Mouse (Mus musculus): ENCODE measurements around the gene Sgpp2.

Gene Sgpp2

DNA sequence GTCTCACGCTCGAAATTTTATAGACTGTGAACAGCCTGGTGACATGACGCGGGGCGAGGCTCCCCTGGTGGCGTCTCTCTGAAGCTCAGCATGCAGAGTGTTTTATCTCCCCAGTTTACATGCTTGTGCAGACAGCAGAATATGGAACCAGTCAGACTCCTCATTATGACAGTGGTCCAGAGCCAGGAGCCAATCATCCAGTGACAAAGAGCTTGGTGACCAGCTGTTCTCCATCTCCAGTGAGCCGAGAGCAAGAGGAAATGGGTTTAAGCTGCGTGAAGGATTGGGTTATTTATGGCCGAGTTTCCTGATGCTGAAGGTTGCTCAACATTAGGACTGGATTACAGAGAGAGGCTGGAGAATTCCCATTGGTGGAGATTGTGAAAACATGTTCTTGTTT is 28.1 kb downstream of the Sgpp2 start:
- DNase-seq (ENCODE audit: low spot score in 2 of 2), result peak; percentile 8 to 24

DNA sequence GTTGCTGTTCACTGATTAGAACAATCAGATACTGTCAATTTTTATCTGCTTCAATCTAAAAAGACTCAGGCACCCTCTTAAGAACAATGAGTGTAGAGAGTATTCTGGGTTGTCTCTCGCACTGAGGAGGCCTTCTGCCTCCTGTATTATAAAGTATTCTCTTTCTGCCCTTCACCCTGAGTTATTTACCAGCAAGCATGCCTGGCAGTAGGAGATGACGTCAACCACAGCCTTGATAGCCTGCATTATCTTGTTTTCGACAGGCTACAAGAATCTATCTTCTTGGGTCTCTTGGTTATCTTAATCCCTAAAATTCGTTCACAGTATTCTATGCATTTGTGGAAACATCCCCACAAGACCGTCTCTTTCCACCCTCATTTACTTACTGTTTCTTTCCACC is 29.8 kb downstream of the Sgpp2 start:
- DNase-seq (ENCODE audit: low spot score in 2 of 2), result no peak

DNA sequence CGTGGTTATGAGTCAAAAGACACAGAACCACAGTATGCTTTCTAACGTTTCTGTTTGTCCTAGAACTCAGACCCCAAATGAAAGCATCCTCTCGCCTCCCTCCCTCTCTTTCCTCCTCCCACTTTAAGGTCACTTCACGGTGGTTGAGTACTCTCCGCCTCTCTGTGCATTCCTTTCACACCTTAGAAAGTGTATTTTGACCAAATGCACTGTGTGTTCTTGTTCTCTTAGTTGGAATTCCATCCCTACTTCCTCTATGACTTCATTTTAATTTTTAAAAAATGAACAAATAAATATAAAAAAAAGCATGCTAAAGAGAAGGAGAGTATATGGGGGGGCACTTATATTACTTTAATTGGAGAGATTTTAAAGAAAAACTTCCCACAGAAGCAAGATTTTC is 30.4 kb downstream of the Sgpp2 start:
- no peak for DNase-seq (ENCODE audit: low spot score in 2 of 2)

DNA sequence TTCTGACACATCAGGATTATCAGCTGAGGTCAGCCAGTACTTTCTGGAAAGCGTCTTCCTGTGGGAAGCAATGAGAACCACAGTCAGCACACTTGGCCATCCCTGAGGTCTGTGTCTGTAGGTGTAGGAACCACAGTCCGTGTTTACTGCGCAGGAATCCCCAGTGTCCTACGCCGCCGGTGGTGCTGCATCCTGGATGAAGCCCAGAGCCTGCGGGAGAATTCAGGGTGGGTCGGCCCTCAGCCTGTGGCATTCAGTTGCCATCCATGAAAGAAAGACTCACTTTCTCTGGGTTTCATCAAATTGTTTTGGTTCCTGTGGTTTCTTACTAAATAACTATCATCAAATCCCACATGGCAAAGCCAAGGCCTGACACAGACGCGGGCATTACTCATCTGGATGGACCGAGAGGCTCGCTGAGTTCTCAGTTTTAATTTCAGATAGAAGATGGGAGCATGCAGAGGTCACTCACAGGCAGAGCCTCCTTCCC is 37.2 kb downstream of the Sgpp2 start:
- no peak for DNase-seq (ENCODE audit: low spot score in 2 of 2)

DNA sequence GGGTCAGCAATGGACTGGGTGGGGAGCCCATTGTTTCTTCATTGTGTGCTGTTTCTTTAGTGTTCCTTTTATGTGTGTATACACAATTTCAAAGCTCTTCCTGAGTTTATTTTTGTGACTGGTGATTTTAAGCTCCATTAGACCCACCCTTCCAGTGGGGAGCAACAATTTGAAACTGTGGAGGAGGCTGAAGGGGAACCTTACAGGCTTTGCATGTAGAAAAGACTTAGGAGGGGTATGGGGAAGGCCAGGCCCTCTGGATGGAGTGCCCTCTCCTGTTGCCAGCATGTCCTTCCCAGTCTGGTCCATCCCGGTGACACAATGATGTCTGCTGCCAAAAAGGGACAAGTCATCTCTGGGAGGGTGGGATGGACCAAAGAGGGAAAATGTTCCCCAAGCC is 39.1 kb downstream of the Sgpp2 start:
- no peak for DNase-seq (ENCODE audit: low spot score in 2 of 2)

DNA sequence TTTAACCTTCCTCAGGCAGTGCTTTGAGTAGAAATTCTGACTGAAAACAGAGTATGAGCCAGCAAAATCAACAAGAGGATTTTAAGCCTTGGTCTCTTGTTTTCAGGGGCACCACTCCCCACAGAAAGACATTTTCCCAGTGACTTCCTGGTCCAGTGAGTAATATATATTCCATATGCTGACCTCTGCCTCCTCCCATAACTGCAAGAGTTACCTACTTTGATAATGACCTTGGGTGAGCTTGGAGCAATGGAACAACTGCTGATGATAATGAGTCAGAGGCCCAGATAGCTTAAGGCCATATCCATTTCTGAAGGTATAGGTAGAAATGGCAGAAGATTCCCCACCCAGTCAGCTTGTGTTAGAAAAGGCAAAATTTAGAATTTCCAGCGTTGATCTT is 43.1 kb downstream of the Sgpp2 start:
- DNase-seq (ENCODE audit: low spot score in 2 of 2), result no peak

DNA sequence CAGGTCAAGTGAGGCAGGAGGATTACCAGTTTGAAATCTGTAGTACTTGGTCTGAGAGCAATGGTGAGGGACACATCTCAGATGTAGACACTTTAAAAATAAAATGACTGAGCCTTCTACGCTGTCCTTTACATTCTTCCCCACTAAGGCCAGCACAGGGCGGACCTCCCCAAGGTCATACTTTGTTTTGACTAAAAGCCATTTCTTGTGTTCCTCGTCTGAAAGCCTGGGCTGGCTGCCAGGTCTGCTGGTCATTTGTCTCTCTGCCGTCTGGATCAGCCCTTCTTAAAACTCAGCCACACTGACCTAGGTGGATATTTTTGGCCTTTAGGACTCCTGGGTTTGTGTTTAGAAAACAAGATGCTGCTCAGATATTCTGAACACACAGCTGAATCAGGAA is 45.0 kb downstream of the Sgpp2 start:
- DNase-seq (ENCODE audit: low spot score in 2 of 2), result peak in 1 of 2 experiments; percentile 5

DNA sequence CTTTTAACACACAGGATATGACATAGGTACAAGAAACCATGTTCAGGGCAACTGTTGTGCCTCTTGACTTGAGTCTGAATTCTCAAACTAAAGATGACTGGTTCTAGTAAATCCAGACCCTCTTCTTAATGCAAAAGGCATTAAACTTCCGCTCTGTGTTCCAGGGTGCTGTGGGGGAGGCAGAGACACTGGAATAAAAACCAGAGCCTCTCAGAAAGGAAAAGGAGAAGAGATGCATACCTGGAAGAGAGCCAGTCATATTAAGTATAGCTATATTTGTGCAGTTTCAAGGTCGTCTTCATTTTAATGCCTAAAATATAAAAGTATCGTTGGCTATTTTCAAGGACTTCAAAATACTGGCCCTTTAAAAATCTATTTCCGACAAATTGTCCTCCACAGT is 47.3 kb downstream of the Sgpp2 start:
- no peak for DNase-seq (ENCODE audit: low spot score in 2 of 2)

DNA sequence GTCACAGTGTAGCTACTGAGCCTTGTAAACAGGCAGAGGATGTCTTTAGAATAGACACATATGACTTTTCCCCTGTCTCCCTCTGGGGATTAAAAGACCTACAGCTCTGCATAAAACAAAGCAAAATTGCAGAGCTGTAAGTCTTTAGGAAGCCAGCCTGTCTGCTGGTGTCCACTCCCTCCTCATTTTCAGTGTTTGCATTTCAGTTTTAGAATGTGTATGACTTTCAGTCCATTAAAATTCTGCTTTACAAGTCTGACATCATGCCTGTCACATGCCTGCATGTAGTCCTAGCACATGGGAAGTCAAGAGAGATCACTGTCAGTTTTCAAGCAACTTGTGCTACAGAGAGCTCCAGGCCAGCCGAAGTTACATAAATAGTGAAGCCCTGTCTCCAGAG is 47.7 kb downstream of the Sgpp2 start:
- DNase-seq (ENCODE audit: low spot score in 2 of 2), result no peak

DNA sequence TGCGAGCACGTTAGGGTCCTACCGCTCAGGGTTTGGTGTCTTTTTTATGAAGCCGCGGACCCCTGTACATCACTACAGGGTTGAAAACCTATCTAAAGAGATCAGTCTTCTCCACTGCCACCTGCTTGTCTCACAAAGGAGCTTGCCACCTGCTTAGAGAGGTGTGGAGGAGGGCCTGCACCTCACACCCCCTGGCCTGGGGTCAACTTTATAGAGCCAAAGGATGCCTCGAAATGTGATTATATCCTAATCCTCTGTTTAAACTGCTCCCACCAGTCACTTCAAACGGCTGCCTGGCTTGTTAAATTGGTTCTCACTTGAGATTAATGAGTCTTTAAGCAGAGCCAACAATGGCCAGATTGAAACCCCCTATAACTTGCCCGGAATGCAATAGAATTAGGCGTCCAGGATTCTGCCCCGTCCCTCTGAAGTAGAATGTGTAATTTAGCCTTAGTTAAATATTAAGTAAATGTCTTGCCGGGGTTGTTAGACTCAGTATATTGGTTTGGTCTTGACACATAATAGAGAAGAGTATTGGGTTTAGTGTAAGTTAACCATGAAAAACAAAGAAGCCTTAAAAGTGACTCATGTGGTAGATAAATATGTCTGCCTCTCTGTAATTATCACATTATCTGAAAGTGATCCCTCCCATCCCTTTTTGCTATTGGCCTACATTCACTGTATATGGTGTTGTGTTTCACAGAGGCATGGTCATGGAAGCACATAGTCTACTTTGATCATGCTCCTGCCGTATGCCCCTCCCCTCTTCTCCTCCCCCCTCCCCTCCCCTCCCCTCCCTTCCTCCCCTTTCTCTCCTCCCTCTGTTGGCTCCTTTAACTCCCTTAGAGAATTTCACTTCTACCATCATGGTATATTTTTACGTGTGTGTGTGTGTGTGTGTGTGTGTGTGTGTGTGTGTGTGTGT is 54.1 kb downstream of the Sgpp2 start:
- DNase-seq (ENCODE audit: low spot score in 2 of 2), result no peak

DNA sequence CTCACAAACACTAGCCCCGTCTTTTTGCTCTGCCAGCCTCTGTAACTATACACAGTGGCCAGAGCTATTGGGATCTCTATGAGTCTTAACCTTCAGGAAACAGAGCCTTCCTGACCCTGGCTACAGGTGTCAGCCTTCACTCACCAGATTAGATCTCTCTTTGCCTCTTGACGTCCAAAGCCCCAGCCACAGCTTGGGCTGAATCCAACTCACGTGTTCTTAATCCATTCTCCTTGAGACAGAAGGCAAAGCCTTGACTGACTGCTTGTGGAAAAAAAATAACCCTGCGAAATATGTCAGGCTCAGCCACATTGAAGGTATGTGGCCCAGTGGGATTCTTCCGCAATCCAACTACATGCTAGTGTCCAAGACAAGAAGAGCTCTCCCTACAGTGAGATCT is 57.7 kb downstream of the Sgpp2 start:
- DNase-seq (ENCODE audit: low spot score in 2 of 2), result no peak

DNA sequence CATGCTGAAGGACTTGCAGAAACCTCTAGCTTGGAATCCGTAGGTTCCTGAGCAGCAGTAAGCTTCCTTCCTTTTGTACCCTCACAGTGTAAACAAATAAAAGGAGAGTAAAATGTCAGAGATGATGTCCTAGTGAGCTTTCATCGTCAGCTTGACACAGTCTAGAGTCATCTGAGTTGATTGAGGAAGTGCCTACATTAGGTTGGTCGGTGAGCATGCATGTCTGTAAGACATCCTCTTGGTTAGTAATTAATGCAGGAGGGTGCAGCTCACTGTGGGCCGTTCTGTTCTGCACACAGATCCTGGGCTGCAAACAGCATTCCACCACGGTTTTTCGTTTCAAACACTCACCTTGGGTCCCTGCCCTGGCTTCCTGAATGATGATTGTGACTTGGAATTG is 60.0 kb downstream of the Sgpp2 start:
- no peak for DNase-seq (ENCODE audit: low spot score in 2 of 2)

DNA sequence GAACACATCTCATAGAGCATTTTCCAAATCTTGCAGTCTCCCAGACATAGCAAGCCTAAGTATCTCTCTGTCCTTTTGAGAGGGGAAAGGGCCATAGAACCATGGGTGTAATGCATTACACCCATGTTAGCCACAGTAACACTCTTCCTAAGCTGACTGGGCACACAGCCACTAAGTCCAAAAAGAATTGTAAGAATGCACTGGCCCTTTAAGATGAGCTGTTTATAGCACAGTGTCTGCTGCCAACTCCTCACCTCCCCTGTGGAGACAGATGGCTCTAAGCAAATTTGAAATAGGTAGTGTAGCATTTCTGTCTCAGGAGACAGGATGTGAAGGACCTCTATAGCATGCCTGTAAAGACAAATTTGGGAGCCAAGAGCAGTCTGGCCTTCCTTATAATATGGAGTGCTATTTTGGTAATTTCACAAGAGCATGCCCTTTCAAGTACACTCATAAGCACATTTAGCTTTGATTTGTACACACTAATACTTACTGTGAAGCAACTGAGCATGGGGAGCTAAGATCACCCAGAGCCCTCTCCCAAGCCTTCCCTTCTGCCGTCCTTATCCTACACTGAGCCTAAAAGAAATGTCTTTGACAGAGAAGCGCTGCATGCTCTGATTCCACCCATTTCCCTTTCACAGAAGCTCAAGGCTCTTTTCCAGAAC is 61.6 kb downstream of the Sgpp2 start:
- no peak for DNase-seq (ENCODE audit: low spot score in 2 of 2)

DNA sequence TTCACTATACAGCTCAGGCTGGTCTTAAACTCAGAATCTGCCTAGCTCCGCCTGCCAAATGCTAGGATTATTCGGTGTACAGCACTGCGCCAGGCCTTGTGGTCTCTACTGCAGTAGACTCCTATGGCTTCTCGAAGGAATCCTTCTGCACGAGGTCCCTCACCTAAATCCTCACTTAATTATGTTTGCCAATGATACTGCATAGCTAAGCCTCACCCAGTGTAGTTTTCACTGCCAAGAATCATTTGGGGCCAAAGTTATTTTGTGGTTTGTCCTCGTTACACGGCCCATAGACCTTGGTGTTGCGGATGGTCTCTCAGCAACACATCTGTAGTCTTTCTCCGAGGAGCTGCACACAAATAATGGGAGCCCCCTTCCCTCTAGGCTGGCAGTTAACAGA is 62.2 kb downstream of the Sgpp2 start:
- no peak for DNase-seq (ENCODE audit: low spot score in 2 of 2)

DNA sequence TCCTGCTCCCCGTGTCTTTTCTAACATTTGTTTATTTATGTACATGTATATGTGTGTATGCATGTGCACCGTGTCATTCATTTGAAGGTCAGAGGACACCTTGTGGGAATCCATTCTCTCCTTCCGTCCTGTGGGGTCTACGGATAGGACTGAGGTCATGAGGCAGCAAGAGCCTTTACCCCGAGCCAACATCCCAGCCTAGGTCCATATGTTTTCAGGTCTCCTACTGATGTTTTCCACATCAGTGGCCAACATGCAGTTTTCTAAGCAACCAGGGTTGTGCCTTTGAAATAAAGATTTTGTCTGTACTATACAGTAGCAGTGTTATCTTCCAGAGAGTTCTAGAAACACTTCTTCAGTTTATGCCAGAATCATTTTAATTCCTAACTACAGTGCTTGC is 63.7 kb downstream of the Sgpp2 start:
- DNase-seq (ENCODE audit: low spot score in 2 of 2), result no peak

DNA sequence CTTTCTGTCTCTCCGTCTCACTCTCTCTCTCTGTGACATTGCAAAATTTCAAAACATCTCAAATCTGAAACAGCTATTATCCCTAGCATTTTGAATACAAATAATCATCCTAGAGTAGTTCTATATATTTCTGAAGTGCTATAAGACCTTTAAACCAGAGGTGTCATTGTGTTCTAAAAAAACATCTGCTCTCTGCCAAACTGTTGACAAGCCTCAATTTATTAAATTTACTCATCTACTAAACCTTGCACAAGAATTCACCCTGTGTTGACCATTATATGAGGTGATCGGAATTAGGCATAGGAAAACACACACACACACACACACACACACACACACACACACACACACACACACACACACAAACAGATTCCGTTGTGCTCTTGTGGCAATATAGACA is 64.9 kb downstream of the Sgpp2 start:
- DNase-seq (ENCODE audit: low spot score in 2 of 2), result no peak

DNA sequence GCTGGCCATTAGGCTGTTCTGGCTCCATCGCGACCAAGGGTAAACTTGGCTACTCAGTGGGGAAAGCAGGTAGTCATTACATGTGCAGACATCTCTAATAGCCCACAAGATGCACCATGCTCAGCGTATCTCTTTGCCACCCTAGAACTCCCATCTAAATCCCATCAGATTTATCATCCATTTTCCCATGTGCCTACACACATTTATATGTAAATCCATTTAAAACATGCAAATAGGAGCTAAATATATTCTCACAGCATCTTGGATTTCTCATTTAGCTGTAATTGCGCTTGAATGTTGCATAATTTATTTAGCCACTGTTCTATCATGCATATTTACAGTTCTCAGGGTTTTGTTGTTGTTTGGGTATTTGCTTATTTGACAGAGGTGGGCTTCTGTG is 70.8 kb downstream of the Sgpp2 start:
- no peak for DNase-seq (ENCODE audit: low spot score in 2 of 2)

DNA sequence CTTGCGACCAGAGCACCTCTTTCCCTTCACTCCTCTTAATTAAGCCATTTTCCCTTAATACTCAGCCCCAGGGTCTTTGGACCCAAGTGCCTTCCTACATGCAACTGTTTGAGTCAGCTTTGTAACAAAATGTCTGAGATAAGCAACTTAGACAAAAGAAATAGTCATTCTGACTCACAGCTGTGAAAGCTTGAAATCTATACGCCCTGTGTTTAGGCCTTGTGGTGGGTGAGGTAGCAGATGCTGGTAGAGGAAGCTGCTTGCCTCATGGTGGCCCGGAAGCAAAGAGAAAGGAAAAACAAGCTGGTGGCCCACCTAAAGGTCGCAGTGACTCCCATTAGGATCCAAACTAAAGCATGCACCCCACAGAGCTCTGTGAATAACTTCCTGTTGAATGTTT is 77.7 kb downstream of the Sgpp2 start:
- DNase-seq (ENCODE audit: low spot score in 2 of 2), result no peak

DNA sequence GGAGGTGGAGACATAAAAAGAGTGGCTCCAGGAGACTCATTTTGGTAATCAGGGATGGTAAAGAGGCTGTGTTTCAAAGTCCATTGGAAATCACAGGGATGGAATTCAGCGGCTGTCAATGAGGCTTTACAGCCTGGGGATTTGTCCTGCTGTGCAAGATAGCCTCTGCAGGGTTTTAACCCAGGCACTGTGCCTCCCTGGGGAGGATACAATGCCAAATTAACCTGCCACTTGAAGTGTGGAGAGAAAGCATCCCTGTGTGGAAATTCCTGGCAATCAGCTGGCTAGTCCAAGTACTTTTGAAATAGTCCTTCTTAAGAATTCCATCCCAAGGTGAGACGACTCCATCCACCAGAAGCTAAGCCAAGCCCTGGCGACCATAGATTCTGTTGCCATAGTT is 78.7 kb downstream of the Sgpp2 start:
- DNase-seq (ENCODE audit: low spot score in 2 of 2), result no peak

DNA sequence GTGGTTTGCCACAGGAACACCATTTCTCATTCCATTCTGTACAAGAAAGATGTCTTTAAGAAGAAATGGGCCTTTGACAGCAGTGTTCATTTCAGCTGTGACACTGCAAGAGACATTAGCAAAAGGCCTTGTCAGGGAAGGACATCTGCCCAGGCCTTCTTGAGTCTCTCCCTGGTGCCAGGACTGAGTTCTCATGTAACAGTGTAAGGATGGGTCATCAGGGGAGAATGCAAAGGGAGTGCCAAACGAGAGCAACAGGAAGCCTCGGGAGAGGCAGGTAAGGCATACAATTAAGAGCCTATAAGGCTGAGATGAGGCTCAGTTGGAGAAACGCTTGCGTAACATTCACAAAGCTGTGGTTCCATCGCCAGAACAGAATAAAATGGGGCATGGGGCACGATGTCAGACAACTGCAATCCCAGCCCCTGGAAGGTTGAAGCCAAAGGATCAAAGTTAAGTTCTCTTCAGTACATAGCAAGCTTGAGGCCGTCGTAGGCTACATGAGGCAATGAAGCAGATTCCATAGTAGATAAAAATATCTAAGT is 85.1 kb downstream of the Sgpp2 start:
- DNase-seq (ENCODE audit: low spot score in 2 of 2), result no peak

DNA sequence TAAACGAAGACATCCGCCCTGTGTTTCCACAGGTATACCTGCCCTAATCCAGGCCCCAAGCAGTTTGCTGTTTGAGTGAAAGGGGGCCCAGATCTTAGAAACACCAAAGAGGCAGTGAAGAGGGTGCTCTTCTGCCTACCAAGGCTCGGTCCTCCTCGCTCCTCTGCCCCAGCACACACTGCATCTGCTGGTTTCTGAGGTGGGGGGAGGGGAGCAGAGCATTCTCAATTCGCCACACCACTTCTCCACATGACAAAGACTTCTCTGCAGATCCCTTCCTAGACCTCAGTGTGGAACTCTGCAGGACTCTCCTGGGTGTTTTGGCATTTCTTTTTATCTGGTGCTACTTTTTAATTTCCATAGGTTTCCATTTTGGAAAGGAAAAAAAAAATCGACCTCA is 85.6 kb downstream of the Sgpp2 start:
- no peak for DNase-seq (ENCODE audit: low spot score in 2 of 2)

DNA sequence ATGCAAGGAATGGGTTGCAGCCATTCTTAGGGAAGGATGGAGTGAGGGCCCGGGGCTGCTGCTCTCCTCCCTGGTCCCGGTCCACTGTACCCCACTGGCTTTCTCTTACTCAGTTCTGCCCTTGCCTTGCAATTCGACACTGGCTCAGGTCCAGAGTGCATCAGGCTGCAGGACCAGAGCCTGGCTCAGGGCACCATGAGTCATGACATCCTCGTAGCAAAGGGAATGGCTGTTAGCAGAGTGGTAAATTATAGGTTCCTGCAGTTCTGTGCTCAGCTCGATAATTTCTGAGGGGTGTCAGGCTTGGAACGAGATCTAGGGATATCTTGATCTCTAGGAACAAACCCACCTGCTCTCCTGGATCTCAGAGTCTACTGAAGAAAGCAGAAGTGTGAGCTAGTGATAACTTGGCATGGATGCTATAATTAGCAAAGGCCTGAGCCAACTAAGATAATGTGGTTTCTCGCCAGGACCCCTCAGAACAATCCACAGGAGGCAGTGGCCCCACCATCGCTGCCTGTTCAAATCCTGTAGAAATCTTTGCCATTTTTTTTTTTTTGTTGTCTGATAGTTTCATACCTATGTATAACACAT is 86.3 kb downstream of the Sgpp2 start:
- no peak for DNase-seq (ENCODE audit: low spot score in 2 of 2)

DNA sequence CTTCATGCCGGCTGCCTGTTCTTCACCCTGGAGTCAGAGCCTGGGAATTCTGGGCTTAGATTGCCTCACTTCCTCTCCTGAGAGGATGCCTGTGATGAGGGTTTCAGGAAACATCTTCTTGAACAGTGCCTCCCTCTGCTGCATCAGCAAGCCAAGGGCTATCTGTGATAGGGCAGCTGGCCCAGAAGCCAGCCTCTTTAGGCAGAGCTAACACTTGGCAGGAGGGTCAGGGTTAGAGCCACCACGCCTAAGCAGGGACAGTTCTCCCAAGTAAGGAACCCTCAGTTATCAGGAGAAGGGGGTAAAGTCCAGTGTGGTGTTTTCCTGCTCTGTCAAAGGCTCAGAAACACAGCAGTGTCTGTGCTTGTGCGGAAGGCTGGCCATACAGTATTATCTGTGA is 89.6 kb downstream of the Sgpp2 start:
- no peak for DNase-seq (ENCODE audit: low spot score in 2 of 2)

All from urinary bladder, postnatal 36 days (tissue).